ENCODE assay signal across 1 mouse cellular context in the genomic region with DNA sequence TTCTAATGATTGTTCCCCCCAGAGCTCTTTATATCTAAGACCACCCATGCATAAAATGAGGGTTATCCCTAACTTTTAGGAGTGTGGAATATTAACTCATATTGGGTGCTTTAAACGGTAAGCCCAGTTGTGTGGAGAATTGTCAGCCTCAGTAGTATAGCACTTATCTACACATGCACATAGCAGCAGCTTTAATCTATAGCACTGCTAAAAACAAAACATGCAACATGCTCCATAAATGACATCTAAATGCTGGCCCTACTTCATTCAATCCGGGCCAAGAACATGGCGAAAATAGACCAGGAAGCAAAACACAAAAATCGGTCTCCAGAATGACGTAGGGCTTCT.
TF ChIP-seq lines count a peak whose summit lies in the region.

No protein-coding gene starts in this region.

TF ChIP-seq in CH12.LX, 34 proteins besides CTCF, POLR2A, EP300 and RAD21:
- TF ChIP-seq IRF4 (IDR thresholded peaks at IDR 0.05; ENCODE audit: low read depth, low read length), result no peak
- no peak for TF ChIP-seq MXI1 (IDR thresholded peaks at IDR 0.05; ENCODE audit: low read depth, low read length)
- no peak for TF ChIP-seq RCOR1 (conservative IDR thresholded peaks at IDR 0.05; ENCODE audit: low read depth, low read length)
- no peak for TF ChIP-seq NRF1 (IDR thresholded peaks at IDR 0.05; ENCODE audit: low read depth, low read length)
- TF ChIP-seq TBP (conservative IDR thresholded peaks at IDR 0.05; ENCODE audit: low read depth, low read length), result no peak
- no peak for TF ChIP-seq MYC (IDR thresholded peaks at IDR 0.05; ENCODE audit: low read depth, low read length)
- no peak for TF ChIP-seq CHD2 (IDR thresholded peaks at IDR 0.05; ENCODE audit: low read length)
- TF ChIP-seq NELFE (IDR thresholded peaks at IDR 0.05; ENCODE audit: low read depth, low read length), result no peak
- TF ChIP-seq JUND (conservative IDR thresholded peaks at IDR 0.05; ENCODE audit: low read depth, low read length), result no peak
- no peak for TF ChIP-seq USF1 (IDR thresholded peaks at IDR 0.05; ENCODE audit: low read depth, low read length)
- no peak for TF ChIP-seq ZMIZ1 (IDR thresholded peaks at IDR 0.05; ENCODE audit: low read depth, low read length)
- no peak for TF ChIP-seq POLR2AphosphoS2 (IDR thresholded peaks at IDR 0.05; ENCODE audit: low read depth, low read length)
- TF ChIP-seq PAX5 (IDR thresholded peaks at IDR 0.05; ENCODE audit: low read length), result no peak
